Mouse (Mus musculus): Measurements from ENCODE around the gene Sorcs3. TPM values are rescaled to one million over a fixed set of nuclear protein-coding genes. Genes with fewer than 3 reads are reported as not detected.

Sorcs3 gene
- total and polyA plus RNA-seq, 2 experiments from 2014 or later = 18.3 to 25.3 TPM

GRCm38 (mm10) chr19:48523803-48524202 lies 318.0 kb downstream of the Sorcs3 start:
- DNase-seq (ENCODE audit: low spot score) (no peak), ATAC-seq (ENCODE audit: low FRiP score) (no peak)
- no peaks in the 10 kb centered on the region for H3K27me3 ChIP-seq (ENCODE audit: insufficient read depth, low read length)
- H3K36me3 ChIP-seq (ENCODE audit: insufficient read depth, low read length) = no peaks in the 10 kb centered on the region
- H3K27ac ChIP-seq (ENCODE audit: low read depth, low read length) = no peak overlapping the region
- no peak overlapping the region for H3K9ac ChIP-seq (replicated peaks; ENCODE audit: low read length, poor library complexity, severe bottlenecking)
- 94% methylated on average over 7 of the region's 7 CpGs for WGBS
- no peak for TF ChIP-seq CTCF (IDR thresholded peaks at IDR 0.05)
- H3K9me3 ChIP-seq (ENCODE audit: low read length) = no peaks in the 10 kb centered on the region
- H3K4me3 ChIP-seq (ENCODE audit: low read depth, low read length) = no peak overlapping the region
- H3K4me1 ChIP-seq (ENCODE audit: insufficient read depth, low read length) = 0 out of 2 replicates have a peak, but pooled peaks cover 4% of the 10 kb centered on the region
- H3K4me2 ChIP-seq (ENCODE audit: low read depth, low read length, poor library complexity, severe bottlenecking) = no peak overlapping the region

GRCm38 (mm10) chr19:48524527-48525214 lies 318.8 kb downstream of the Sorcs3 start:
- no peak overlapping the region for H3K9ac ChIP-seq (replicated peaks; ENCODE audit: low read length, poor library complexity, severe bottlenecking)
- WGBS = 60% methylated on average over 9 of the region's 9 CpGs
- H3K27me3 ChIP-seq (ENCODE audit: insufficient read depth, low read length) = no peaks in the 10 kb centered on the region
- no peaks in the 10 kb centered on the region for H3K36me3 ChIP-seq (ENCODE audit: insufficient read depth, low read length)
- H3K9me3 ChIP-seq (ENCODE audit: low read length) = no peaks in the 10 kb centered on the region
- H3K4me2 ChIP-seq (ENCODE audit: low read depth, low read length, poor library complexity, severe bottlenecking) = no peak overlapping the region
- TF ChIP-seq CTCF (IDR thresholded peaks at IDR 0.05) = no peak
- H3K4me3 ChIP-seq (ENCODE audit: low read depth, low read length) = no peak overlapping the region
- no peak overlapping the region for H3K27ac ChIP-seq (ENCODE audit: low read depth, low read length)
- DNase-seq (ENCODE audit: low spot score) (peak; percentile 37), ATAC-seq (ENCODE audit: low FRiP score) (no peak)
- 0 out of 2 replicates have a peak, but pooled peaks cover 4% of the 10 kb centered on the region for H3K4me1 ChIP-seq (ENCODE audit: insufficient read depth, low read length)

GRCm38 (mm10) chr19:48533582-48533981 lies 327.8 kb downstream of the Sorcs3 start:
- no peak for ATAC-seq (ENCODE audit: low FRiP score)
- no peak for TF ChIP-seq CTCF (IDR thresholded peaks at IDR 0.05)

DNA sequence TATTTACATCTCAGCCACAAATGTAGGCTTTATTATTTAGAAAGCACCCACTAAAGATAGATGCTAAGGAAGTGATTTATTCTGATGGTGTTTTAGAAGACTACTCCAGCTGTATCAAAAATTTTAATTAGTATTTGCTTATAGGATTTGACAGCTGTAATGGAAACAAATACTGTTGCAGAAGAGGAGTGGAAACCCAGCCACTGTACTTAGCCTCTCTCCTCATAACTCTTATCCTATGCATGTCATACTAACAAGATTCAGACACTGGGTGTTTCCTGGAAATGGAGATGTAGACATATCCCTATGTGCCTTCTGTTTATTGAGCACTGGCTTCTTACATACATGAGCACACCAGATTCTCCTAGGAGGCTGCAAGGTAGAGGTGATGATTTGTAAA lies 338.5 kb downstream of the Sorcs3 start:
- TF ChIP-seq CTCF (IDR thresholded peaks at IDR 0.05) = no peak
- DNase-seq (ENCODE audit: low spot score) = no peak
- Histone ChIP-seq H3K9me3 (ENCODE audit: low read length) (no peaks in the 10 kb centered on the region), H3K36me3 (ENCODE audit: insufficient read depth, low read length) (no peaks in the 10 kb centered on the region), H3K4me1 (ENCODE audit: insufficient read depth, low read length) (no peaks in the 10 kb centered on the region), H3K9ac (replicated peaks; ENCODE audit: low read length, poor library complexity, severe bottlenecking) (no peak overlapping the region), H3K27me3 (ENCODE audit: insufficient read depth, low read length) (no peaks in the 10 kb centered on the region), H3K4me3 (ENCODE audit: low read depth, low read length) (no peak overlapping the region), H3K4me2 (ENCODE audit: low read depth, low read length, poor library complexity, severe bottlenecking) (no peak overlapping the region), H3K27ac (ENCODE audit: low read depth, low read length) (no peak overlapping the region)
- no peak for ATAC-seq (ENCODE audit: low FRiP score)

More at GRCm38 (mm10) chr19:48533582-48533981, 327.8 kb downstream of the Sorcs3 start:
- Histone ChIP-seq H3K27me3 (ENCODE audit: insufficient read depth, low read length) (no peaks in the 10 kb centered on the region), H3K4me2 (ENCODE audit: low read depth, low read length, poor library complexity, severe bottlenecking) (no peak overlapping the region), H3K9me3 (ENCODE audit: low read length) (no peaks in the 10 kb centered on the region), H3K36me3 (ENCODE audit: insufficient read depth, low read length) (no peaks in the 10 kb centered on the region), H3K9ac (replicated peaks; ENCODE audit: low read length, poor library complexity, severe bottlenecking) (no peak overlapping the region), H3K4me3 (ENCODE audit: low read depth, low read length) (no peak overlapping the region), H3K4me1 (ENCODE audit: insufficient read depth, low read length) (no peaks in the 10 kb centered on the region), H3K27ac (ENCODE audit: low read depth, low read length) (no peak overlapping the region)
- no peak for DNase-seq (ENCODE audit: low spot score)
- WGBS = 79% methylated on average over 4 of the region's 4 CpGs

DNA sequence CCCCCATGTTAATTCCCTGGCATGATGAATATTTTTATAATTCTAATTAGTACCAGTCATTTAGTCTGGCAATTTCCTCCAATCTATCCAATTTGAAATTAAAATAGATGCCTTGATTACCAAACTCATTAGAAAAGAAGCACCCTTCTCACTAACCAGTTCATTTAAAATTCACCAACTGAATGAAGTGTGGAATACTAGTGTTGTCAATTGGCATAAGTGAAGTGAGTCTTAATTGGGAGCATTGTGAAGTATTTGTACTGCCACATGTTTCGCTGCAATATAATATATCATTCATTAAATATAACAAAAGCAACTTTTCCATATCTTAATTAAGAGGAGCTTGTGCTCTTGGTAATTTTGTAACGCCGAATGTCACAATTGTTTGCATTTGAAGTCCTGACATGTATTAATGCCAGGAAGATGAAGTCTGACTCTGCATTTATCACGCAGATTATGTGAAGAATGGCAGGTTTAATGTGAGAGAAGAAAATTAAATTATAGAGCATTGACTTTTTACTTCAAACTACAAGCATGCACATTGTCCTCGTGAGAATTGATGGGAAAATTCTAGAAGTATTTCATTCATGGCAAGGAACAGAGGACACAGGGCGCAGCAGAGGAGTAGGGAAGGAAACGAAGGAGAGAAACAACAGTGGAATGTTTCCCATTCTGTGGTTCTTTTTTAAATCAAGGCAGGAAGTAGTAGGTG lies 339.8 kb downstream of the Sorcs3 start:
- Histone ChIP-seq H3K27me3 (ENCODE audit: insufficient read depth, low read length) (no peaks in the 10 kb centered on the region), H3K9ac (replicated peaks; ENCODE audit: low read length, poor library complexity, severe bottlenecking) (no peak overlapping the region), H3K27ac (ENCODE audit: low read depth, low read length) (no peak overlapping the region), H3K36me3 (ENCODE audit: insufficient read depth, low read length) (no peaks in the 10 kb centered on the region), H3K4me3 (ENCODE audit: low read depth, low read length) (no peak overlapping the region), H3K4me2 (ENCODE audit: low read depth, low read length, poor library complexity, severe bottlenecking) (no peak overlapping the region), H3K4me1 (ENCODE audit: insufficient read depth, low read length) (no peaks in the 10 kb centered on the region), H3K9me3 (ENCODE audit: low read length) (no peaks in the 10 kb centered on the region)
- 80% methylated on average over 7 of the region's 7 CpGs for WGBS
- ATAC-seq (ENCODE audit: low FRiP score) (no peak), DNase-seq (ENCODE audit: low spot score) (no peak)
- no peak for TF ChIP-seq CTCF (IDR thresholded peaks at IDR 0.05)

DNA sequence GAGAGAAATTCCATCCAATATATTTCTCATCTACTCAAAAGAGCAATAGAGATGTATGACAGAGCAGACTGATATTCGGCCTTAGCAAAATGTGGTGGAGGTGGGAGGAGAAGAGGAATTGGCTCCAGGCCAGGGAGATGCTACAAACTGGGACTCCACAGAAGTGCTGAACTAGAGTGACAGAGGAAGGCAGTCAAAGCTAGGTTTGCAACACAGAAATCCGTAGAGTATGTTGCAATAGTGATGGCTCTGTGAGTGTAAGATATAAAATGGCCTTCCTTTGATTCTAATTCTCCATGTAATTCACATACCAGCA lies 340.3 kb downstream of the Sorcs3 start:
- Histone ChIP-seq H3K36me3 (ENCODE audit: insufficient read depth, low read length) (no peaks in the 10 kb centered on the region), H3K4me2 (ENCODE audit: low read depth, low read length, poor library complexity, severe bottlenecking) (no peak overlapping the region), H3K9ac (replicated peaks; ENCODE audit: low read length, poor library complexity, severe bottlenecking) (no peak overlapping the region), H3K4me1 (ENCODE audit: insufficient read depth, low read length) (no peaks in the 10 kb centered on the region), H3K9me3 (ENCODE audit: low read length) (no peaks in the 10 kb centered on the region), H3K4me3 (ENCODE audit: low read depth, low read length) (no peak overlapping the region), H3K27me3 (ENCODE audit: insufficient read depth, low read length) (no peaks in the 10 kb centered on the region), H3K27ac (ENCODE audit: low read depth, low read length) (no peak overlapping the region)
- no peak for ATAC-seq (ENCODE audit: low FRiP score)
- 79% methylated on average over 2 of the region's 2 CpGs for WGBS
- DNase-seq (ENCODE audit: low spot score) = peak; percentile 10
- no peak for TF ChIP-seq CTCF (IDR thresholded peaks at IDR 0.05)

Measured in midbrain, postnatal 0 days (tissue).